Mouse (Mus musculus): ENCODE measurements around the gene 1190005I06Rik. TPM values are rescaled to one million over a fixed set of nuclear protein-coding genes. Genes with fewer than 3 reads are reported as not detected.

1190005I06Rik gene
- polyA plus RNA-seq, 1 experiment from 2014 or later = 1.2 TPM

DNA sequence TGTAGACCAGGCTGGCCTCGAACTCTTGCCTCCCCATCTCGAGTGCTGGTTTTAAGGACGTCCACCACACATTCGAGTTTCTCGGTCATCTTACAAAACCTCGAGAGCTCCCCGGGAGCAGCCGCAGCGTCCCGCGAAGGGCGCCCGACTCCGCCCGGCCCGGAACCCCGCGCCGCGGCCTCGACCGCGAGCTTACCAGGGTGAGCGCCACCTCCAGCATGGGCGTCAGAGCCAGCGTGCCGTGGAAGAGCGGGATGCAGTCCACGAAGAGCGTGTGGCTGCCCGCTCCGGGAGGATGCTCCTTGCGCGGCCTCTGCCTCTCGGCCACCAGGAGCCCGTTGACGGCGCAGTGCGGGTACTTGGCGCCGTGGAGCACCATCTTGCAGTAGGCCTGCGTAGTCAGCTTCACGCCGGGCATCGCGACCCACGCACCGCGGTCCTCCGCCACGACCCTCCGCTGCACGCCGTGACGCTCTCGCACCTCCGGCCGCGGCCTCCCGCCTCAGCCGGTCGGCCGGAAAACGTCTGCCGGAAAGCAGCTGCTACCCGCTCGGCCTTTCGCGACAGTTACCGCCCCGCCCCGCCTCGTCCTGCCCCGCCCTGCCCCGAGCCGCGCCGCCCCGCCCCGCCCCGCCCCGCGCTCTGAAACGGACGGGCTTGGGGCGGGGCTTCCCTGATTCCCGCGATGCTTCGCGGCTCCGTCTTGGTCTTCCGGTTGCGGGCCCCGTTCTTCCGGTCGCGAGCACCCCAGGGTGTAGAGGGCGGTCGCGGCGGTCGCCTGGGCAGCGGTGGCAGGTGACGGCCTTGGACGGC, 20.3 kb upstream of the 1190005I06Rik start, which contains the start of the genes Gm27021 and Cox4i1:
TSS of gene Gm27021 (minus strand) at position 519 of the 813 bp plus-strand sequence.
TSS of gene Cox4i1 (plus strand) at position 662 of the 813 bp plus-strand sequence.
- H3K9me3 ChIP-seq (replicated peaks) = no peaks in the 10 kb centered on the region
- peak within 1 kb of the TSS; percentile 97 for H3K4me3 ChIP-seq (replicated peaks)
- H3K27ac ChIP-seq (replicated peaks) = peak within 1 kb of the TSS; percentile 93
- H3K4me1 ChIP-seq (replicated peaks) = peaks cover 59% of the 10 kb centered on the region
- H3K36me3 ChIP-seq (replicated peaks) = peaks cover 32% of the 10 kb centered on the region
- ATAC-seq (ENCODE audit: insufficient read depth) = peak; percentile 92
- peak within 1 kb of the TSS; percentile 94 for H3K4me2 ChIP-seq
- H3K27me3 ChIP-seq = no peaks in the 10 kb centered on the region
- under 1% methylated on average over 105 of the region's 105 CpGs for WGBS (ENCODE audit: insufficient replicate concordance)
- peak within 1 kb of the TSS; percentile 93 for H3K9ac ChIP-seq

DNA sequence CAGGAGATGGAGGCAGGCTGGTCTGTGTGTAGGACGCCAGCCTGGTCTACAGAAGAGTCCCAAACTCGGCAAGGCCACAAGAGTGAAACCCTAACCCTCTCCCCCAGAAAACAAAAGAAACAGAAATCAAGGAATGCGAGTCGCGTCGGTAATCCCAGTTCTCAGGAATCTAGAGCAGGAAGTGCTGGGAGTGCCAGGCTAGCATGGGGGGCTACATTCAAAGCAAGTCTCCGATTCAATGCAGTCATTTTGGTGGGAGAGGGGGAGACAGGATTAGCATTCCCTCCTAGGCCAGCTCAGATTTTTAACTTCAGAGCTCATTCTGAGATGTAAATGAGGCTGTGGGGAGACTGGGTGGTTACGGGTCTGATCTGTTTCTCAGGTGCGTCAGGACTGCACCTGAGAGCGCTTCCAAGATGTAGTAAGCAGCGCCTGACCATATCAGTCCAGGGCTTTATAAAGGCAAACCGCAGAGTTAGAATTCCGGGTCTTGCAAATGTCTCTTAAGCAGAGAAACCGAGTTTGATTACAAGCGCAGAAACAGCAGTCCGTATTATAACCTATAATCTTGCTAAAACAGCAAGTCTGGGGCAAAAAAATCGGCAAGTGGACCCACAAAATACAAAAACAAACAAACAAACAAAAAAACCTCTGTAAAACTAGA, 19.5 kb upstream of the 1190005I06Rik start:
- no peak for ATAC-seq (ENCODE audit: insufficient read depth)
- peaks cover 59% of the 10 kb centered on the region for H3K4me1 ChIP-seq (replicated peaks)
- 9% methylated on average over 17 of the region's 17 CpGs for WGBS (ENCODE audit: insufficient replicate concordance)
- H3K4me2 ChIP-seq = peak overlapping the region; percentile 94
- H3K36me3 ChIP-seq (replicated peaks) = peaks cover 23% of the 10 kb centered on the region
- H3K9ac ChIP-seq = peak overlapping the region; percentile 93
- no peaks in the 10 kb centered on the region for H3K27me3 ChIP-seq
- peak overlapping the region; percentile 93 for H3K27ac ChIP-seq (replicated peaks)
- peak overlapping the region; percentile 97 for H3K4me3 ChIP-seq (replicated peaks)
- H3K9me3 ChIP-seq (replicated peaks) = no peaks in the 10 kb centered on the region

DNA sequence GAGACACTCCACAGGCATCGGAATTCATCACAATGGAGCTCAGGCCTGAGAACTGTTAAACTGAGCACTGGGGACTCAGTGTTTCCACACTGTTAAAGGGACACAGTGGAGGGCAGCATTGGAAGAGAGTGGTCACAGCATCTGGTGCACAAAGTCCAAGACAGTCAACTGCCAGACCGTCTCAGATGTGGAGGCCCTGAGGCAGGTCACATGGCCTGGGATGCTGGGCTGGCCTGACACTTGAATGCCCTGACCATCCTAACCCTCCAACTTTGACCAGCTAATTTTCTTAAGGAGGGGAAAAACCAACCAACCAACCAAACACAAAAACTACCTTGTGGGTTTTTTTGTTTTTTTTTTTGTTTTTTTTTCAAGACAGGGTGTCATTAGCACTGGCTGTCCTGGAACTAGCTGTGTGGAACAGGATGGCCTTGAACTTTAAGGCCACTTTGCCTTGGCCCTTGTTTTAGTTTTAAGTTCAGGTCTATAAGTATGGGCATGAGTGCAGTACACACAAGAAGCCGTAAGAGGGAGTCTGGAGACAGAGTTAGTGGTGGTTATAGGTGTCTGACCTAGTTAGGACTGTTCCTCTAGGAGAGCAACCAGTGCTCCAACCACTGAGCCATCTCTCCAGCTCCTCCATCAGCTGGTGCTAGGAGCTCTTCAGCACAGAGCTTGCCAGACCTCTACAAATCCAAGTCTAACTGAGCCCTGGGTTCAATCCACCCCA, 18.5 kb upstream of the 1190005I06Rik start:
- H3K9ac ChIP-seq = peak overlapping the region; percentile 93
- H3K9me3 ChIP-seq (replicated peaks) = no peaks in the 10 kb centered on the region
- no peak for ATAC-seq (ENCODE audit: insufficient read depth)
- no peaks in the 10 kb centered on the region for H3K27me3 ChIP-seq
- peak overlapping the region; percentile 94 for H3K4me2 ChIP-seq
- no peak overlapping the region for H3K27ac ChIP-seq (replicated peaks)
- H3K4me3 ChIP-seq (replicated peaks) = peak overlapping the region; percentile 97
- H3K36me3 ChIP-seq (replicated peaks) = peaks cover 18% of the 10 kb centered on the region
- WGBS (ENCODE audit: insufficient replicate concordance) = 66% methylated on average over 3 of the region's 3 CpGs
- H3K4me1 ChIP-seq (replicated peaks) = peaks cover 56% of the 10 kb centered on the region

DNA sequence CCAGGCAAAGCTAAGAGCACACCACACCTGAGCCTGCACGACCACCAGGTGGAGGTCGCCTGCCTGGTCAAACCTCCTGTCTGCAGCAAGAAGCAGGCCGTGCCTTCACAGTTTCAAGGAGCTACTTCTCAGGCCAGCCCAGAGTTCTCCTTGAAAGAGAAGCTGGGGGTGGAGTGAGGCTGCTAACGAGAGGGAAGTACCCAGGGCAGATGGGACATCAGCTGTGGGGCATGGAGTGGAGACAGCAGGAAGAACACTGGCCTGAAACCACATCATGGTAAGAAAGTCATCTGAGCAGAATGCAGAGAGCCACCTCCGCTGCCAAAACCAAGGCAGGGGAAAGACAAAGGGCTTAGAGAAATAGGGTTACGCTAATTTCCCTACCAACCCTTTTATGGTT, 17.1 kb upstream of the 1190005I06Rik start:
- peaks cover 46% of the 10 kb centered on the region for H3K4me1 ChIP-seq (replicated peaks)
- no peaks in the 10 kb centered on the region for H3K27me3 ChIP-seq
- 57% methylated on average over 6 of the region's 6 CpGs for WGBS (ENCODE audit: insufficient replicate concordance)
- H3K27ac ChIP-seq (replicated peaks) = no peak overlapping the region
- H3K4me2 ChIP-seq = no peak overlapping the region
- H3K4me3 ChIP-seq (replicated peaks) = no peak overlapping the region
- no peak overlapping the region for H3K9ac ChIP-seq
- ATAC-seq (ENCODE audit: insufficient read depth) = no peak
- H3K36me3 ChIP-seq (replicated peaks) = peaks cover 17% of the 10 kb centered on the region
- no peaks in the 10 kb centered on the region for H3K9me3 ChIP-seq (replicated peaks)

DNA sequence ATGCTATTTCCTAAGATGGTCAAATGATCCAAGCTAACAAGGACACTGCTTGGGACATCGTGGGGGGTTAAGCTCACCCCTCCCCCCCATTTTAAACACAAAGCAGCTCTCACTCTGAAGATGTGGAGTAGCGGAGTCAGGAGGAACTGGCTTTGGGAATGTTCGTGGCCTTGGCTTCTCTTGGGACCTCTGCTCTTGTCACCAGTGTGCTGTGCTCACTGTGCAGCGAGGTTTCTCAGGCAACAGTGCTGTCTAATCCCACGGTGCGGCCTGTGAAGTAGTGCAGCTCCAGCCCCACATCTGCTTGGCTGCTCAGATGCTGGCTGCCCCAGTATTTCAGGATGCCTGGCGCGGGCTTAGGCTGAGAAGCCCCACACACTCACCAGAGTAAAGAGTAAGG, 10.0 kb upstream of the 1190005I06Rik start:
- no peaks in the 10 kb centered on the region for H3K27me3 ChIP-seq
- no peaks in the 10 kb centered on the region for H3K9me3 ChIP-seq (replicated peaks)
- peaks cover 82% of the 10 kb centered on the region for H3K36me3 ChIP-seq (replicated peaks)
- no peaks in the 10 kb centered on the region for H3K4me1 ChIP-seq (replicated peaks)
- no peak for ATAC-seq (ENCODE audit: insufficient read depth)
- no peak overlapping the region for H3K4me3 ChIP-seq (replicated peaks)
- H3K9ac ChIP-seq = no peak overlapping the region
- 84% methylated on average over 8 of the region's 8 CpGs for WGBS (ENCODE audit: insufficient replicate concordance)
- H3K4me2 ChIP-seq = no peak overlapping the region
- H3K27ac ChIP-seq (replicated peaks) = no peak overlapping the region

DNA sequence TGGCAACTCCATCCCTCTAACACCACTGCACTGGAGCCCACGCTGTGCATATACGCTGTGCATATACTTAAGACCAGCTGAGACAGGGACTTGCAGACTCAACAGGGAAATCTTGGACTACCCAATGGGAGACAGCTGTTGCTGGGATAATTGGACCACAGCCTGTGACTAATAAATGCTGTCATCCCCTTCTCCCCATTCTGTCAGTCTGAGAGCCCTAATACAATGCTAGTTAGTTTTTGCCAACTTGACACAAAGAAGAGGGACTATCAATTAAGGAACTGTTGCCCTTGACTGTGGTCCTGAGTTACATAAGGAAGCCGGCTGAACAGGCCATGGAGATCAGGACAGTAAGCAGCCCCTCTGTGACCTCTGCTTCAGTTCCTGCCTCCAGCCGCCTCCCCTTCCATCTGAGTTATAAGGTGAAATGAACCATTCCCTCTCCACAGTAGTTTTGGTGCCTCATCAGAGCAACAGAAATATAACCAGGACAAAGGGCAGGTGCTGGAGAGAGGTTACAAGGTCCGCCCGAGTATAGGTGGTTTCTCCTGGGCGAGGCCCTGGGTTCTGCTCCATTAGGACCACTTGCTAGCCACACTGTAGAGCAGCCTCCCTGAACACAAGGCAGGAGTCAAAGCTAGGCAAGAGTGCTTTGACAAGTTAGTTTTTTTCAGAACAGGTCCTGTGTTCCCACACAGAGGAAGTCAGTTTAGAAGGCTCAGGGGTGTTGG, 9.1 kb upstream of the 1190005I06Rik start:
- Histone ChIP-seq H3K36me3 (replicated peaks) (peaks cover 82% of the 10 kb centered on the region), H3K4me2 (no peak overlapping the region), H3K27me3 (no peaks in the 10 kb centered on the region), H3K4me3 (replicated peaks) (no peak overlapping the region), H3K9me3 (replicated peaks) (no peaks in the 10 kb centered on the region), H3K4me1 (replicated peaks) (no peaks in the 10 kb centered on the region), H3K9ac (no peak overlapping the region), H3K27ac (replicated peaks) (no peak overlapping the region)
- no peak for ATAC-seq (ENCODE audit: insufficient read depth)
- 77% methylated on average over 7 of the region's 7 CpGs for WGBS (ENCODE audit: insufficient replicate concordance)

DNA sequence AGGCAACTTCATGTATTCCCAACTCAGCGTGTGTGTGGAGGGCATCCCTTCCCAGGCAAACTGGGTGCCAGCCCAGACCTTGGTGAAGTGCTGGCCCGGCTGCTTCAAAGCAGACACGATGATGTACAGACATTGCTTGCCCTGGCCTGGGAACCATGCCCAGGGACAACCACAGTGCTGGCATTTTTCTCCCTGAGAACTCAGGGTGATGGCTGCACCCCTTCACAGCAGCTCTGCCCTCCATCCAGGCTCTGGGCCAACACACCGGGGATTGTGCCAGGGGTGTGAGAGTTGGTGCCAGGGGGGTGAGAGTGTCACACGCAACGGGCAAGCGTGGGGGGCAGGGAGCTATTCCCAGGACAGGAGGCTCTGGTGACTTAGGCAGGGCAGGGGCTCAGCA, 2.8 kb downstream of the 1190005I06Rik start:
- ATAC-seq (ENCODE audit: insufficient read depth) = no peak
- Histone ChIP-seq H3K27me3 (no peaks in the 10 kb centered on the region), H3K9me3 (replicated peaks) (no peaks in the 10 kb centered on the region), H3K9ac (no peak overlapping the region), H3K27ac (replicated peaks) (no peak overlapping the region), H3K36me3 (replicated peaks) (no peaks in the 10 kb centered on the region), H3K4me1 (replicated peaks) (no peaks in the 10 kb centered on the region), H3K4me2 (no peak overlapping the region), H3K4me3 (replicated peaks) (no peak overlapping the region)
- 62% methylated on average over 7 of the region's 7 CpGs for WGBS (ENCODE audit: insufficient replicate concordance)

DNA sequence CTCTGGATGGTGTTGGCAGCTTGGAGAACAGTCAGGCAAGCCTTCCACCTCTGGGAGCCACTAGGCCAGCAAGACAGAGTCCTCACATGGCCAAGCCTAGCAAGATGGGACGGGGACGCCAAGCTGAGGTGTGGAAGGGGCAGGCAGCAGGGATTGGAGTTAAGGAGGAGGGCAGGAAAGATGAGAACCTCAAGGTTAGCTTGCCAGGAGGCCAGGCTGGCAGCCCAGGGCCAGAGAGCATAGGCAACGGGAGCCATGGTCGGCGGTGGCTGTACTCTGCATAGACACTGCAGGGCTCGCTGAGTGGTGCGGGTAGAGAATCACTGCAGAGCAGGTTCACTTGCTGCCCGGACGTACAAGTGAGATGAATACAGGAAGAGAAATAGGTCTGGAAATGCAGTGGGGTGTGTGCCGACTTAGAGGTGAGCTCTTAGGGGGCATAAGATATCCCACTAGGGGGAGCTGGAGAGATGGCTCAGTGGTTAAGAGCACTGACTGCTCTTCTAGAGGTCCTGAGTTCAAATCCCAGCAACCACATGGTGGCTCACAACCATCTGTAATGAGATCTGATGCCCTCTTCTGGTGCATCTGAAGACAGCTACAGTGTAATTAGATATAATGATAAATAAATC, 5.3 kb downstream of the 1190005I06Rik start:
- no peak overlapping the region for H3K9ac ChIP-seq
- WGBS (ENCODE audit: insufficient replicate concordance) = 65% methylated on average over 10 of the region's 10 CpGs
- H3K36me3 ChIP-seq (replicated peaks) = no peaks in the 10 kb centered on the region
- no peak overlapping the region for H3K4me3 ChIP-seq (replicated peaks)
- ATAC-seq (ENCODE audit: insufficient read depth) = no peak
- no peak overlapping the region for H3K27ac ChIP-seq (replicated peaks)
- no peak overlapping the region for H3K4me2 ChIP-seq
- H3K4me1 ChIP-seq (replicated peaks) = no peaks in the 10 kb centered on the region
- H3K27me3 ChIP-seq = 0 out of 2 replicates have a peak, but pooled peaks cover 4% of the 10 kb centered on the region
- no peaks in the 10 kb centered on the region for H3K9me3 ChIP-seq (replicated peaks)

DNA sequence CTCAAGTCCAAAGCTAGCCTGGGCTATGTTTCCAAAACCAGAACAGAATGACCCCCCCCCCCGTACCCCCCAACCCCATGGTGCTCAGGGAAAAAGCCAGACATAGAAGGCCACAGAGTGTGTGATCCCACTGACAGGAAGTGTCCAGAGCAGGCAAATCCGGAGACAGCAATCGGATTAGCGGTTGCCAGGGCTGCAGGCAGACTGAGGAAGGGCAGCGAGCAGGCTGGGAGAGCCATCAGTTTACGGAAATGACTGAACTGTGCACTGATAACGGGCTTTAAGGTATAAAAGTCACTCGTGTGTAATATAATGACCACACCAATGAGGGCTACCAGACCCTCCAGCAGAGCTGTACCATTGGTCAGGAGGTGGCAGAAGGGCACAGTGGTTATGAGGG, 6.2 kb downstream of the 1190005I06Rik start:
- H3K4me3 ChIP-seq (replicated peaks) = no peak overlapping the region
- WGBS (ENCODE audit: insufficient replicate concordance) = 19% methylated on average over 8 of the region's 8 CpGs
- ATAC-seq (ENCODE audit: insufficient read depth) = no peak
- H3K4me2 ChIP-seq = no peak overlapping the region
- H3K9ac ChIP-seq = no peak overlapping the region
- H3K36me3 ChIP-seq (replicated peaks) = no peaks in the 10 kb centered on the region
- H3K4me1 ChIP-seq (replicated peaks) = no peaks in the 10 kb centered on the region
- peaks cover 14% of the 10 kb centered on the region; the same call in 1 of the 2 replicates for H3K27me3 ChIP-seq
- H3K27ac ChIP-seq (replicated peaks) = no peak overlapping the region
- no peaks in the 10 kb centered on the region for H3K9me3 ChIP-seq (replicated peaks)

DNA sequence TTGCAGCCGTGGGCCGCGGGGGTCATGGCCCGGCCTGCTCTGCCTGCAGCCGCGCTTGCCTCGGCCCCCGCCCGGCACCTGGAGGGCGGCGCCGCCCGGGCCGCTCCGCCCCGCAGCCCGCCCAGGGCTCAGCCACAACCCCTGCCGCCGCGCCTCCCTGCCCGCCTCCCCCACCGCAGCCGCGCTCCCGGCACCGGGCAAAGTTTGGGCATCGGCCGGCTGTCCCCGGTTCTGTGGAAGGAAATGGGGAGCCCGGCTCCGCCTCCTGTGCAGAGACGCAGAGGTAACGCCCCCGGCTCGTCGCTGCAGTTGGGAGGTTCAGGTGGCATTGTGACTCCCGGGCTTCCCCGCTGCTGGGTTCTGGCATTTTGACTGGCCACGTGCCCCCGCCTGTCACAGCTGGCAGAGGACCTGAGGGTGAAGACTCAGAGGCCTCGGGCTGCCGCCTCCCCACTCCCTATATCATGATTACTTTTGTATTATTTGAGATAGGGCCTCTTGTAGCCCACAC, 13.0 kb downstream of the 1190005I06Rik start:
- WGBS (ENCODE audit: insufficient replicate concordance) = under 1% methylated on average over 42 of the region's 42 CpGs
- Histone ChIP-seq H3K4me2 (peak overlapping the region; percentile 84), H3K4me1 (replicated peaks) (peaks cover 15% of the 10 kb centered on the region), H3K9me3 (replicated peaks) (no peaks in the 10 kb centered on the region), H3K36me3 (replicated peaks) (no peaks in the 10 kb centered on the region), H3K4me3 (replicated peaks) (peak overlapping the region; percentile 56), H3K9ac (peak overlapping the region; percentile 11; the same call in 1 of the 2 replicates), H3K27ac (replicated peaks) (no peak overlapping the region), H3K27me3 (peaks cover 77% of the 10 kb centered on the region)
- ATAC-seq (ENCODE audit: insufficient read depth) = peak; percentile 63; the same call in 1 of the 2 replicates

Measured in liver, embryonic 15.5 days (tissue).